Mouse (Mus musculus) lung, adult 2 months (tissue): Measurements from ENCODE around the gene Ambra1. TPM values are rescaled to one million over a fixed set of nuclear protein-coding genes. Genes with fewer than 3 reads are reported as not detected.

Source experiments
- DNase-seq: peaks from one replicate; pipeline ENCODE4 v3.0.0; 2022
- H3K4me1 ChIP-seq: fragments of 200-500 bp; 2 replicates; pipeline ENCODE4 v1.6.1; 2011; ENCODE audit warnings: low read length; ENCODE audit not compliant: control insufficient read depth, insufficient read depth
- H3K4me3 ChIP-seq: fragments of 200-500 bp; replicated peaks from 2 replicates; pipeline ENCODE3; 2011; ENCODE audit warnings: low read depth, mild to moderate bottlenecking, control low read depth, low read length; ENCODE audit errors: extremely low read depth
- CTCF ChIP-seq: fragments of 200-500 bp; IDR thresholded peaks from 2 replicates; pipeline ENCODE4 v1.5.1; 2011; ENCODE audit warnings: mild to moderate bottlenecking, low read length, control low read depth; ENCODE audit not compliant: insufficient read depth
- POLR2A ChIP-seq: fragments of 200-500 bp; IDR thresholded peaks from 2 replicates; pipeline ENCODE4 v1.6.1; 2011; ENCODE audit warnings: low read depth, mild to moderate bottlenecking, control low read depth, low read length, borderline replicate concordance; ENCODE audit errors: extremely low read depth
- WGBS: fragments of 180-500 bp; shearing (Covaris S2); methylation state at CpG from one replicate; pipeline ENCODE4 v1.1.7; 2018; 5-methylcytosine and 5-hydroxymethylcytosine counted together
- polyA plus RNA-seq: library from polyadenylated mRNA; depleted of rRNA; stranded (reverse); fragments of >200 nt; gene quantifications from 2 replicates; pipeline ENCODE4 v1.2.3, GENCODE M21; 2012

Ambra1 gene
- polyA plus RNA-seq, 1 experiment, result 20.0 TPM

GRCm38 (mm10) chr2:91792346-91792745 lies 62.4 kb downstream of the Ambra1 start:
- no peak for DNase-seq
- 69% methylated on average over 1 of the region's 1 CpGs for WGBS
- Histone ChIP-seq H3K4me1 (peaks cover 7% of the 10 kb centered on the region), H3K4me3 (no peak overlapping the region)
- no peak for TF ChIP-seq CTCF
- no peak for TF ChIP-seq POLR2A

DNA sequence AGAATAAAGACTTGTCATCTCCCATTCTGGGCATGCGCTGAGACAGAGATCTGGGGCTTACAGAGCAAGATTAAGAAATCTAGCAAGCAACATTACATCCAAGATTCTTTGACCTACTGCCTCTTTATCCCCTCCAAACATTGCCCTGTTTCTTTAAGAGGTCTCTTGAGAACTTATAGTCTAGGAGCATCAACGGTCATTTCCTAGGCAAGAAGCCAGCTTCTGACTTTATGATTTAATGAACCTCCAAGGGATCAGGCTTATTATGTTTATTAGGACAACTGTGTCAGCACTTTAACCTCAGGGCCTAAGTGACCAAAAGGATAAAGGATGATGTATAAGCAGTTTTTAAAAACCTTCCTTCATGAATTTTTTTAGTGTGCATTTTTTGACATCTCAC lies 64.5 kb downstream of the Ambra1 start:
- no peak for DNase-seq
- WGBS, result 50% methylated on average over 2 of the region's 2 CpGs
- Histone ChIP-seq H3K4me1 (peaks cover 7% of the 10 kb centered on the region), H3K4me3 (no peak overlapping the region)
- TF ChIP-seq POLR2A, result no peak
- no peak for TF ChIP-seq CTCF

DNA sequence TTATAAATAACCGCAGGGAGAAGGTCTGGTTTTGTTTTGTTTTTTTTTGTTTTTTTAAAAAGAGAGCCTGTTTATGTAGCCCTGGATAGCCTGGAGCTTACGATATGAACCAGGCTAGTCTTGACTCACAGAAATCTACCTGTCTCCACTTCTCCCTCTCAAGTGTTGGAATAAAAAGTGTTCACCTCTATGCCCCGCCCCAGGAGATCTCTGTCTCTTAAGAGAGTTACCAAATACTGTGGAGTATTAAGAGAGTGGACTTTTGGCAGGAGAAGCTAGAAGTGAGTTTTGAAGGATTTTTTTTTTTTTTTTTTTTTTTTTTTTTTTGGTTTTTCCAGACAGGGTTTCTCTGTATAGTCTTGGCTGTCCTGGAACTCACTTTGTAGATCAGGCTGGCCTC lies 65.2 kb downstream of the Ambra1 start:
- peaks cover 7% of the 10 kb centered on the region for H3K4me1 ChIP-seq
- WGBS, result 56% methylated on average over 3 of the region's 3 CpGs
- no peak for DNase-seq
- TF ChIP-seq POLR2A (no peak), CTCF (no peak)
- no peak overlapping the region for H3K4me3 ChIP-seq

DNA sequence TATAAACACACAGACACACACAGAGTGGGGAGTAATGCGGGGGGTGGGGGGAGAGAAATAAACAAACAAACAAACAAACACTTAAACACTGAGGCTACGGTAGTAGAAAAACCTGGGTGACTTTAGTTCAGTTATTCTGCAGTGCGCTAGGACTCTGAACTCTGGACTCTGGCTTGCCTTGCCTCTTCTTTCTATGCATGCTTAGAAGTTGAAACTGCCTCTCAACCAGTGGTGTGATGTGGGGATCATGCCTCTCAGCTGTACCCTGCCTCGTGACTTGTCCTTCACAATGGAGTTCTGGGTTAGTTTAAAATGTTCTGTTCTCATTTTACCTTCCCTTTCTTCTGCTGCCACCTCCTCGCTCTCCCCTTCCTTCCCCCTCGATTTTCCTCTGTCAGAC lies 81.5 kb downstream of the Ambra1 start:
- Histone ChIP-seq H3K4me3 (no peak overlapping the region), H3K4me1 (no peaks in the 10 kb centered on the region)
- 94% methylated on average over 6 of the region's 6 CpGs for WGBS
- no peak for TF ChIP-seq POLR2A
- TF ChIP-seq CTCF, result no peak
- DNase-seq, result no peak

GRCm38 (mm10) chr2:91816741-91817140 lies 86.8 kb downstream of the Ambra1 start:
- TF ChIP-seq POLR2A, result no peak
- no peak for DNase-seq
- no peaks in the 10 kb centered on the region for H3K4me1 ChIP-seq
- H3K4me3 ChIP-seq, result no peak overlapping the region

- H3K4me1 ChIP-seq, result no peaks in the 10 kb centered on the region
- H3K4me3 ChIP-seq, result no peak overlapping the region
- no peak for TF ChIP-seq CTCF
- TF ChIP-seq POLR2A, result no peak
- no peak for DNase-seq
These were observed 102.3 kb downstream of the Ambra1 start for GRCm38 (mm10) chr2:91832227-91832626.

- 62% methylated on average over 1 of the region's 1 CpGs for WGBS
- no peaks in the 10 kb centered on the region for H3K4me1 ChIP-seq
- DNase-seq, result no peak
- H3K4me3 ChIP-seq, result no peak overlapping the region
- TF ChIP-seq POLR2A (no peak), CTCF (no peak)
These were observed 104.3 kb downstream of the Ambra1 start for GRCm38 (mm10) chr2:91834272-91834671.

DNA sequence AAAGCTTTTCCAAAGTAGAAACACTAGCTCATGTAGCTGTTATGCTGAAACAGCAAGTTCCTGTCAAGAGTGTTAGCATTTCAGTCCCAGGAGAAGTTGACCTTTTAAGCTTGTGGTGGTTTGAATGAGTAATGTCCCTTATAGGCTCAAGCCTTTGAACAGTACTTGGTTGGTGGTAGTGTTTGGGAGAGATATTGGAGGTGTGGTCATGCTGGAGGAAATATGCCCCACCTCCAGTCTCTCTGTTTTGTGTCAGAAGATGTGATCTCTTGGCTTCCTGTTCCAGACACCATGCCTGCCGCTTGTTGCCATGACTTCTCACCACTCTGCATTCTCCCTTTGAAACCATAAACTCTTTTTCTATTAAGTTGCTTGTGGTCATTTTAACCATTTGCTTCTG lies 105.1 kb downstream of the Ambra1 start:
- DNase-seq, result no peak
- WGBS, result 41% methylated on average over 1 of the region's 1 CpGs

DNA sequence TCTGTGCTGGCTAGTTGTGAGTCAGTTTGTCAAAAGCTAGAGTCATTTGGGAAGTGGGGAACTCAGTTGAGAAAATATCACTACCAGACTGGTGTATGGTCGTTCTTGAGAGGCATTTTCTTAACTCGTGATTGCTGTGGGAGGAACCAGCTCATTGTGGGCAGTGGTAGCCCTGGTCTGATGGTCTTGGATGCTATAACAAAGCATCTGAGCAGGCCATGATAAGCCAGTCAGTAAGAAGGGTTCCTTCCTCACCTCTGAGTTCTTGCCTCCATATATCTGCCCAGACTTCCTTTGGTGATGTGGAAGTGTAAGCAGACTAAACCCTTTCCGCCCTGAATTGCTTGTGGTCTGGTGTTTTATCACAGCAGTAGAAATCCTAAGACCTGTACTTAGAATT lies 105.7 kb downstream of the Ambra1 start:
- 85% methylated on average over 3 of the region's 3 CpGs for WGBS
- Histone ChIP-seq H3K4me3 (no peak overlapping the region), H3K4me1 (peaks cover 2% of the 10 kb centered on the region; the same call in 1 of the 2 replicates)
- TF ChIP-seq POLR2A (no peak), CTCF (no peak)
- no peak for DNase-seq

More for the DNA sequence above, 105.1 kb downstream of the Ambra1 start:
- no peaks in the 10 kb centered on the region for H3K4me1 ChIP-seq
- TF ChIP-seq POLR2A (no peak), CTCF (no peak)
- no peak overlapping the region for H3K4me3 ChIP-seq

- peaks cover 2% of the 10 kb centered on the region; the same call in 1 of the 2 replicates for H3K4me1 ChIP-seq
- no peak overlapping the region for H3K4me3 ChIP-seq
- TF ChIP-seq CTCF (no peak), POLR2A (no peak)
- no peak for DNase-seq
- 91% methylated on average over 1 of the region's 1 CpGs for WGBS
These were observed 114.2 kb downstream of the Ambra1 start for GRCm38 (mm10) chr2:91844085-91844484.
